11 mouse cellular contexts compared by ENCODE assay signal in genomic region chr5:148645191-148645681, GRCm38 (mm10).
DNase-seq lines count a peak whose midpoint lies in the region; ATAC-seq and TF ChIP-seq lines count a peak whose summit lies in the region.
"Had no signal": no experiment of that assay in that cellular context is flagged by ENCODE, and none has a peak within 500 bp of the region (broad histone marks: within the 10 kb centered on the region; RNA-seq: fewer than 3 reads in every experiment).

No protein-coding gene starts in this region.

- WGBS in heart, embryonic 12.5 days = 83% methylated on average over 10 of the region's 10 CpGs
- WGBS in intestine, postnatal 0 days = 32% methylated on average over 10 of the region's 10 CpGs
- WGBS in large intestine, adult 2 months = 18% methylated on average over 10 of the region's 10 CpGs

- no peak overlapping the region for H3K4me3 ChIP-seq in heart, embryonic 12.5 days
- H3K4me3 ChIP-seq in intestine, postnatal 0 days (ENCODE audit: low read depth, low read length) = no peak overlapping the region
- H3K4me3 ChIP-seq: forebrain, embryonic 12.5 days; liver, embryonic 13.5 days had no signal

- no peak for ATAC-seq in heart, embryonic 12.5 days (ENCODE audit: insufficient number of reproducible peaks, low FRiP score)
- peak; percentile 95 for ATAC-seq in intestine, postnatal 0 days
- ATAC-seq in neutrophil, adult 5-6 weeks (ENCODE audit: extremely low read depth, insufficient number of reproducible peaks, low FRiP score, poor library complexity, severe bottlenecking) = peak; percentile 42; the same call in 1 of the 2 replicates
- ATAC-seq: hindbrain, postnatal 0 days had no signal

- H3K36me3 ChIP-seq in heart, embryonic 12.5 days = no peaks in the 10 kb centered on the region
- no peaks in the 10 kb centered on the region for H3K36me3 ChIP-seq in intestine, postnatal 0 days (ENCODE audit: control insufficient read depth, insufficient read depth)
- H3K36me3 ChIP-seq: forebrain, embryonic 12.5 days; liver, embryonic 13.5 days had no signal

- H3K9ac ChIP-seq in heart, embryonic 12.5 days = no peak overlapping the region
- peak overlapping the region; percentile 11; the same call in 1 of the 2 replicates for H3K9ac ChIP-seq in intestine, postnatal 0 days (ENCODE audit: low read depth, low read length)
- H3K9ac ChIP-seq: forebrain, embryonic 12.5 days; liver, embryonic 13.5 days had no signal

- no peak overlapping the region for H3K27ac ChIP-seq in heart, embryonic 12.5 days (ENCODE audit: poor library complexity, severe bottlenecking)
- peak overlapping the region; percentile 78 for H3K27ac ChIP-seq in intestine, postnatal 0 days (ENCODE audit: low read depth, low read length)
- H3K27ac ChIP-seq: forebrain, embryonic 12.5 days; hindbrain, postnatal 0 days; liver, embryonic 13.5 days had no signal

- H3K27me3 ChIP-seq in heart, embryonic 12.5 days (replicated peaks) = no peaks in the 10 kb centered on the region
- no peaks in the 10 kb centered on the region for H3K27me3 ChIP-seq in intestine, postnatal 0 days (replicated peaks; ENCODE audit: control insufficient read depth, insufficient read depth, low read length)
- H3K27me3 ChIP-seq: forebrain, embryonic 12.5 days; liver, embryonic 13.5 days had no signal

- peak; percentile 91 for DNase-seq in heart, adult 11 months
- peak; percentile 57 for DNase-seq in large intestine, adult 2 months (ENCODE audit: low read depth, low spot score)
- DNase-seq in layer of hippocampus, postnatal 10 days (ENCODE audit: low spot score in 2 of 2) = no peak
- DNase-seq in adrenal gland, adult 2 months = no peak
- no peak for DNase-seq in left cerebral cortex, adult 9 months (ENCODE audit: low spot score in 2 of 2)
- DNase-seq: liver, embryonic 13.5 days had no signal

- peak; percentile 54 for TF ChIP-seq CTCF in intestine, postnatal 0 days (IDR thresholded peaks at IDR 0.05; ENCODE audit: low read depth)

- H3K4me1 ChIP-seq in heart, embryonic 12.5 days (replicated peaks) = peaks cover 10% of the 10 kb centered on the region; the same call in 1 of the 2 replicates
- H3K4me1 ChIP-seq in intestine, postnatal 0 days (replicated peaks; ENCODE audit: control insufficient read depth, insufficient read depth, low read length) = 0 out of 2 replicates have a peak, but pooled peaks cover 4% of the 10 kb centered on the region
- H3K4me1 ChIP-seq: forebrain, embryonic 12.5 days; liver, embryonic 13.5 days had no signal

- H3K4me2 ChIP-seq in heart, embryonic 12.5 days = no peak overlapping the region
- peak overlapping the region; percentile 27; the same call in 1 of the 2 replicates for H3K4me2 ChIP-seq in intestine, postnatal 0 days (replicated peaks; ENCODE audit: low read depth)
- H3K4me2 ChIP-seq: forebrain, embryonic 12.5 days; liver, embryonic 13.5 days had no signal

- peaks cover 7% of the 10 kb centered on the region; the same call in 1 of the 2 replicates for H3K9me3 ChIP-seq in heart, embryonic 12.5 days (replicated peaks)
- no peaks in the 10 kb centered on the region for H3K9me3 ChIP-seq in intestine, postnatal 0 days (ENCODE audit: control insufficient read depth)
- H3K9me3 ChIP-seq: forebrain, embryonic 12.5 days; liver, embryonic 13.5 days had no signal

Comparison
In these comparisons a context has a peak if more than half of its experiments do, and no peak if none do; other contexts are left out.
1. DNase-seq: peak in heart, adult 11 months (single experiment) and large intestine, adult 2 months (single experiment); none in layer of hippocampus, postnatal 10 days (0 of 2), adrenal gland, adult 2 months (single experiment) and left cerebral cortex, adult 9 months (0 of 2).